Mouse (Mus musculus): ENCODE measurements around the gene Gm20825. TPM values are rescaled to one million over a fixed set of nuclear protein-coding genes. Genes with fewer than 3 reads are reported as not detected.

The Gm20825 gene
- polyA plus RNA-seq (2015; fragmentation: Illumina TruSeq; extraction: RNeasy Lipid Tissue Mini Kit (QIAGEN cat#74804); ENCODE audit: low read depth, low replicate concordance) = not detected

GRCm38 (mm10) chrY:8071407-8071806 is at the start of gene Gm20825:
Gene Gm20825, minus strand, starts transcription at chrY:8071507.

Other genes with a start within 250 kb of the Gm20825 start
- gene Gm29049, start 74.3 kb downstream of the Gm20825 start, polyA plus RNA-seq (2015; fragmentation: Illumina TruSeq; extraction: RNeasy Lipid Tissue Mini Kit (QIAGEN cat#74804); ENCODE audit: low read depth, low replicate concordance) = not detected
- gene Gm20824, start 186.4 kb upstream of the Gm20825 start, polyA plus RNA-seq (2015; fragmentation: Illumina TruSeq; extraction: RNeasy Lipid Tissue Mini Kit (QIAGEN cat#74804); ENCODE audit: low read depth, low replicate concordance) = not detected